Mouse (Mus musculus): ENCODE data around the gene Sh2d1b1. TPM values are rescaled to one million over a fixed set of nuclear protein-coding genes. Genes with fewer than 3 reads are reported as not detected.

The Sh2d1b1 gene
- total and polyA plus RNA-seq, 2 experiments from 2014 or later, result 0.12 TPM; not detected in 1

GRCm38 (mm10) chr1:170306232-170306631, 29.1 kb downstream of the Sh2d1b1 start, which contains the start of gene Gm7694:
Gene Gm7694 (minus strand): TSS chr1:170306332.
- 89% methylated on average over 4 of the region's 4 CpGs for WGBS
- ATAC-seq (ENCODE audit: insufficient read depth, low read depth) (no peak), DNase-seq (ENCODE audit: low spot score) (no peak)
- no peaks in the 10 kb centered on the region for H3K36me3 ChIP-seq (replicated peaks; ENCODE audit: control insufficient read depth, insufficient read depth, low read length)
- no peak within 1 kb of the TSS for H3K4me3 ChIP-seq (ENCODE audit: low read depth, low read length)
- no peak within 1 kb of the TSS for H3K4me2 ChIP-seq (ENCODE audit: low read depth, low read length)
- TF ChIP-seq CTCF (IDR thresholded peaks at IDR 0.05; ENCODE audit: low read depth) (no peak), EP300 (IDR thresholded peaks at IDR 0.05; ENCODE audit: low read depth) (no peak)
- no peaks in the 10 kb centered on the region for H3K9me3 ChIP-seq (replicated peaks; ENCODE audit: control insufficient read depth, low read length)
- H3K4me1 ChIP-seq (ENCODE audit: control insufficient read depth, insufficient read depth), result no peaks in the 10 kb centered on the region
- H3K27me3 ChIP-seq (ENCODE audit: control insufficient read depth, insufficient read depth, low read length), result no peaks in the 10 kb centered on the region
- no peak within 1 kb of the TSS for H3K27ac ChIP-seq (ENCODE audit: low read depth)
- no peak within 1 kb of the TSS for H3K9ac ChIP-seq (replicated peaks; ENCODE audit: low read depth, low read length)

GRCm38 (mm10) chr1:170308503-170308902, 31.4 kb downstream of the Sh2d1b1 start, which contains the start of gene Spata46:
Gene Spata46 (plus strand): TSS chr1:170308803.
- 91% methylated on average over 4 of the region's 4 CpGs for WGBS
- Histone ChIP-seq H3K4me1 (ENCODE audit: control insufficient read depth, insufficient read depth) (no peaks in the 10 kb centered on the region), H3K4me3 (ENCODE audit: low read depth, low read length) (no peak within 1 kb of the TSS), H3K36me3 (replicated peaks; ENCODE audit: control insufficient read depth, insufficient read depth, low read length) (no peaks in the 10 kb centered on the region), H3K27me3 (ENCODE audit: control insufficient read depth, insufficient read depth, low read length) (no peaks in the 10 kb centered on the region), H3K4me2 (ENCODE audit: low read depth, low read length) (no peak within 1 kb of the TSS), H3K9me3 (replicated peaks; ENCODE audit: control insufficient read depth, low read length) (no peaks in the 10 kb centered on the region), H3K27ac (ENCODE audit: low read depth) (no peak within 1 kb of the TSS), H3K9ac (replicated peaks; ENCODE audit: low read depth, low read length) (no peak within 1 kb of the TSS)
- TF ChIP-seq CTCF (IDR thresholded peaks at IDR 0.05; ENCODE audit: low read depth), result no peak
- no peak for TF ChIP-seq EP300 (IDR thresholded peaks at IDR 0.05; ENCODE audit: low read depth)
- ATAC-seq (ENCODE audit: insufficient read depth, low read depth), result no peak
- DNase-seq (ENCODE audit: low spot score), result no peak

GRCm38 (mm10) chr1:170311431-170311830, 34.3 kb downstream of the Sh2d1b1 start:
- no peak for TF ChIP-seq CTCF (IDR thresholded peaks at IDR 0.05; ENCODE audit: low read depth)
- TF ChIP-seq EP300 (IDR thresholded peaks at IDR 0.05; ENCODE audit: low read depth), result no peak
- no peaks in the 10 kb centered on the region for H3K36me3 ChIP-seq (replicated peaks; ENCODE audit: control insufficient read depth, insufficient read depth, low read length)

GRCm38 (mm10) chr1:170322046-170322445, 44.9 kb downstream of the Sh2d1b1 start:
- H3K36me3 ChIP-seq (replicated peaks; ENCODE audit: control insufficient read depth, insufficient read depth, low read length), result peaks cover 5% of the 10 kb centered on the region; the same call in 1 of the 2 replicates
- WGBS, result 95% methylated on average over 2 of the region's 2 CpGs
- no peak overlapping the region for H3K4me3 ChIP-seq (ENCODE audit: low read depth, low read length)
- no peak overlapping the region for H3K27ac ChIP-seq (ENCODE audit: low read depth)
- H3K9ac ChIP-seq (replicated peaks; ENCODE audit: low read depth, low read length), result no peak overlapping the region
- no peak overlapping the region for H3K4me2 ChIP-seq (ENCODE audit: low read depth, low read length)
- ATAC-seq (ENCODE audit: insufficient read depth, low read depth) (no peak), DNase-seq (ENCODE audit: low spot score) (no peak)
- TF ChIP-seq CTCF (IDR thresholded peaks at IDR 0.05; ENCODE audit: low read depth), result no peak
- TF ChIP-seq EP300 (IDR thresholded peaks at IDR 0.05; ENCODE audit: low read depth), result no peak
- no peaks in the 10 kb centered on the region for H3K27me3 ChIP-seq (ENCODE audit: control insufficient read depth, insufficient read depth, low read length)
- no peaks in the 10 kb centered on the region for H3K4me1 ChIP-seq (ENCODE audit: control insufficient read depth, insufficient read depth)
- H3K9me3 ChIP-seq (replicated peaks; ENCODE audit: control insufficient read depth, low read length), result no peaks in the 10 kb centered on the region

More at GRCm38 (mm10) chr1:170311431-170311830, 34.3 kb downstream of the Sh2d1b1 start:
- Histone ChIP-seq H3K9me3 (replicated peaks; ENCODE audit: control insufficient read depth, low read length) (no peaks in the 10 kb centered on the region), H3K4me2 (ENCODE audit: low read depth, low read length) (no peak overlapping the region), H3K27me3 (ENCODE audit: control insufficient read depth, insufficient read depth, low read length) (no peaks in the 10 kb centered on the region), H3K4me3 (ENCODE audit: low read depth, low read length) (no peak overlapping the region), H3K4me1 (ENCODE audit: control insufficient read depth, insufficient read depth) (no peaks in the 10 kb centered on the region), H3K9ac (replicated peaks; ENCODE audit: low read depth, low read length) (no peak overlapping the region), H3K27ac (ENCODE audit: low read depth) (no peak overlapping the region)
- ATAC-seq (ENCODE audit: insufficient read depth, low read depth) (no peak), DNase-seq (ENCODE audit: low spot score) (no peak)
- WGBS, result 74% methylated on average over 6 of the region's 6 CpGs

GRCm38 (mm10) chr1:170323001-170323400, 45.9 kb downstream of the Sh2d1b1 start:
- DNase-seq (ENCODE audit: low spot score) (no peak), ATAC-seq (ENCODE audit: insufficient read depth, low read depth) (no peak)
- Histone ChIP-seq H3K9ac (replicated peaks; ENCODE audit: low read depth, low read length) (no peak overlapping the region), H3K36me3 (replicated peaks; ENCODE audit: control insufficient read depth, insufficient read depth, low read length) (peaks cover 5% of the 10 kb centered on the region; the same call in 1 of the 2 replicates), H3K4me3 (ENCODE audit: low read depth, low read length) (no peak overlapping the region), H3K4me2 (ENCODE audit: low read depth, low read length) (no peak overlapping the region), H3K27ac (ENCODE audit: low read depth) (no peak overlapping the region), H3K4me1 (ENCODE audit: control insufficient read depth, insufficient read depth) (no peaks in the 10 kb centered on the region), H3K9me3 (replicated peaks; ENCODE audit: control insufficient read depth, low read length) (no peaks in the 10 kb centered on the region), H3K27me3 (ENCODE audit: control insufficient read depth, insufficient read depth, low read length) (no peaks in the 10 kb centered on the region)
- TF ChIP-seq EP300 (IDR thresholded peaks at IDR 0.05; ENCODE audit: low read depth), result no peak
- TF ChIP-seq CTCF (IDR thresholded peaks at IDR 0.05; ENCODE audit: low read depth), result no peak
- WGBS, result 89% methylated on average over 10 of the region's 10 CpGs

GRCm38 (mm10) chr1:170324312-170324711, 47.2 kb downstream of the Sh2d1b1 start:
- no peak for ATAC-seq (ENCODE audit: insufficient read depth, low read depth)
- DNase-seq (ENCODE audit: low spot score), result no peak
- Histone ChIP-seq H3K36me3 (replicated peaks; ENCODE audit: control insufficient read depth, insufficient read depth, low read length) (peaks cover 14% of the 10 kb centered on the region), H3K27ac (ENCODE audit: low read depth) (no peak overlapping the region), H3K4me1 (ENCODE audit: control insufficient read depth, insufficient read depth) (no peaks in the 10 kb centered on the region), H3K9ac (replicated peaks; ENCODE audit: low read depth, low read length) (no peak overlapping the region), H3K9me3 (replicated peaks; ENCODE audit: control insufficient read depth, low read length) (no peaks in the 10 kb centered on the region), H3K4me2 (ENCODE audit: low read depth, low read length) (no peak overlapping the region), H3K27me3 (ENCODE audit: control insufficient read depth, insufficient read depth, low read length) (no peaks in the 10 kb centered on the region), H3K4me3 (ENCODE audit: low read depth, low read length) (no peak overlapping the region)
- 89% methylated on average over 1 of the region's 1 CpGs for WGBS
- TF ChIP-seq CTCF (IDR thresholded peaks at IDR 0.05; ENCODE audit: low read depth) (no peak), EP300 (IDR thresholded peaks at IDR 0.05; ENCODE audit: low read depth) (no peak)
